Mouse (Mus musculus) kidney, adult 11 months (tissue): Measurements from ENCODE around the gene Ninj2.

Source experiments
- DNase-seq: peaks from one replicate; pipeline ENCODE4 v3.0.0; 2022

Gene Ninj2

DNA sequence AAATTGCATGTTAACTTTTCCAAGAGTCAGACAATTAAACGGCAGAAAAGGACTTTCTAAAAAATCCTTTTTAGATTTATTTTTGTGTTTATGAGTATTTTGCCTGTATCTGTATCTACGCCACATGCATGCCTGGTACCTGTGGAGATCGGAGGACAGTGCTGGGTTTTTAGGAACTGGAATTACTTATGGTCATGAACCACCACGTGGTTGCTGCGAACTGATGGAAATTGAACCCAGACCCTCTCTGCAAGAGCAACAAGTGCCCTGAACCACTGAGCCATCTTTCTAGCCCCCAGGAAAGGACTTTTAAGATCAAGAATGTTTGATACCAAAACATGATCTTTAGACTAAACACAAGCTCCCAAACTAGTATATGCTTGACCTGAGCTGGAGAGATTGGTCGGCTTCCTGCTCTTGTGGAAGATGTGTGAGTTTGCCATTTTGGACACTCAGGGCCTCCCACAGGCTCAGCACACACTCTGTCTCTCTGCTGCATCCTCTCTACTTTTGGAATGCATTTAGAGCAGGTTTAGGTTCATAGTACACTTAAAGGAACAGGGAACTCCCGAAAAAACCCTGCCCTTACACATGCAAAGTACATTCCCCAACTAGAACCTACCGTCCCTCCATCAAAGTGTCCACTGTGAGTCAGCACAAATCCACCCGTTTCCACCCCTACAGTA is 1.1 kb downstream of the Ninj2 start:
- no peak for DNase-seq

DNA sequence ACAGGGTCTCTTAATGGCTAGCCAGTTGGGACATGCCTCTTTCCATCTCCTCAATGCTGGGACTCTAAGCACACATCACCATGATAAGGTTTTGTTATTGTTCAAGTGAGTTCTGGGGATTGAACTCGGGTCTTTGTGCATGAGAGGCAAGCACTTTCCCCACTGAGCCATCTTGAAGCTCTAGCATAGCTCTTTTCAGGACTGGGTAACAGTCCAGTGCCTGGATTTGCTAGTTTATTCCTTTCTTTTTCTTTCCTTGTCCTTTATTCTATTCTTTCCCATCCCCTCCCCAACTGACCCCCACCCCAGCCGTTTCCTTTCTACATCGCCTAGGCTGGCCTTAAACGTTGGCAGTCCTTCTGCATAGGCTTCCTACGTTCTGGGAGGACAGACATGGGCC is 1.9 kb downstream of the Ninj2 start:
- no peak for DNase-seq

DNA sequence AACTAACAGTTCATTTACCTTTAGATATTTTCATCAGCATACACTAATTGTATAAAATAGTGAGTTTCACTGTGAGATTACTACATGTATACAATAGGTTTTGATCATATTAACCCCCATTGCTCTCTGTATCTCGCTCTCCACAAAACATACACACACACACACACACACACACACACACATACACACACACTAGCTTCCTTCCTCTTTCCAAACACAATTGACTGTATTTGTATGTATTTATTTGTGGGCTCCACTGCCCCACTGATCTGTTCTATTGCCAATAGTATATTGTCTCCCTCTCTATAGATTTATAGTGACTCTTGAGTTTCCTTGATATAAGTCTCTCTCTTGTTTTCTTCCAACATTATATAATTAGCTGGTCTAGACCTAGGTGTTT is 2.4 kb downstream of the Ninj2 start:
- no peak for DNase-seq

DNA sequence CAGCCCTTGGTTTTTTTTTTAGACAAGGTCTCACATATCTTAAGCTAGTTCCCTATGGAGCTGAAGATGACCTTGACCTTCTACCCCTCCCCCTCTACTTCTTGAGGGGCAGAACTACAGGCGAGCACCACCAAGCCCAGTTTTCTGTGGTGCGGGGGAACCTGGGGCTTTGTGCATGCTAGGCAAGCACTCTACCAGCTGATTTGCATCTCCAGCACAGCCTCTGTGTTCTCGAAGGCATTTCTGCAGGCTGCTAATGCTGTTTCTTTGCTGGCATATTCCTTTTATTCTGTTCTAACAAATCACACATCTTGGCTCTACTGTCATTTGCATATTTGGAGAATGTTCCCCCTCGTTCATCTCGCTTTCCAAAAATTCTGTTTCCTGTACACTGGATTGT is 6.2 kb downstream of the Ninj2 start:
- DNase-seq, result no peak

DNA sequence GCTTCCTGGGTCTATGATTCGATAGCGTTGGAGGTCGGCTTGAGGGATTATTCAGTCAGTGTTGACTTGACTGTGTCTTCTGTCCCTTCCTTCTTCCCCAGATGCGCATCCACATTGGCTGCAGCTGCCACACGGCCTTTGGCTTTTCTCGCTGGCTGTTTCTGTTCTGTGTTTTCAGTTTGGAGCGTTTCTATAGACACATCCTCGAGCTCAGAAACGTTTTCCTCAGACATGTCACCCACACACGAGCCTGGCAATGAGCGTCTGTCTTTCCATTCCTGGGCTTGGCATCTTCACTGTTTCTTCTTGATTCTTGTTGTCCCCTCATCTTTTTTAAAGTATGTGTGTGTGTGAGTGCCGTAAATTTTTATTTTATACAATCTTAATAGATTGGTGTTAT is 8.1 kb downstream of the Ninj2 start:
- DNase-seq, result no peak

DNA sequence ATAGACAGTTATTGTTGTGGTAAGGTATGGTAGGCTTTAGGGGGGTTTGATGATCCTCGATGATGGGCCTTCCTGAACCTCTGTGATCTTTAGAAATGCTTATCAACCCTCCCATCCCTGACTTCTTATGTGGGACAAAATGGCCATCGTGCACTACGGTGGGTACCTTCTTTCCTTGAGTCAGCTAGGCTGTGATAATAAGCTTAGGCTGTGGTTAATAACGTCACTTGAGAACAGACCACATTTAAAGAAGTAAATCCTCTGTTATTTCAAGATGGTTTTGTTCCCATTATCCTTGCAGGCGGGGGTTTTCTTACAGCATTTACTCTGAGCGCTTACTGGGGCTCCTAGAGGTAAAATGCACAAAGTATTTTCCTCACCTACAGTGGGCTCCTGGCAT is 8.8 kb downstream of the Ninj2 start:
- no peak for DNase-seq

DNA sequence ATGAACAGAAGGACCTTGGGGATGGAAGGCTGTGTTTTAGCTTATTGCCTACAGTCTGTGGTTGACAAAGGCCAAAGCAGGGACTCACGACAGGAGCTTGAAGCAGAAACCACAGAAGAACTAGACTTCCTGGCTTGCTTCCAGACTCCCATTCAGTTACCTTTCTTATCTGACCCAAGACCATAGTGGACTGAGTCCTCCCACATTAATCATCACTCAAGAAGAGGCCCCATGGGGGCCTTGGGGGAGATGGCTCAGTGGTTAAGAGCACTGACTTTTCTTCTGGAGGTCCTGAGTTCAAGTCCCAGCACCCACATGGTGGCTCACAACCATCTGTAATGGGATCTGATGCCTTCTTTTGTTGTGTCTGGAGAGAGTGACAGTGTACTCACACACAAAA is 10.0 kb downstream of the Ninj2 start:
- no peak for DNase-seq

DNA sequence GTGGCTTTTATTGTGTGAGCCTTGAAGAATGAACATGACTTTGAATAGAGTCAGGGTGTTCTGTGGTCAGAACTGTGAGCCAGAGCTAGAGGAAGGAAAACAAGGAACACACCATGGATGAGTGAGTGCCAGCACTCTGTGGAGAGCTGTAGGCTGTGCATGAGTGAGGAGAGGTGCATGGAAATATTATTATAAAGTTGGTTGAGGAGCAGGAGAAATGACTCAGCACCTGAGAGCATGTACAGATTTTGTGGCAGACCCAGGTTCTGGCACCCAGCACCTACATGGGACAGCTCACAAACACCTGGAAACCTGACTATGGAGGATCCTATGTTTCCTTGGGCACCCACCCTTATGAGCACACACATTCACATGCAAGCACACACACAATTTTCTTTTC is 11.9 kb downstream of the Ninj2 start:
- no peak for DNase-seq

DNA sequence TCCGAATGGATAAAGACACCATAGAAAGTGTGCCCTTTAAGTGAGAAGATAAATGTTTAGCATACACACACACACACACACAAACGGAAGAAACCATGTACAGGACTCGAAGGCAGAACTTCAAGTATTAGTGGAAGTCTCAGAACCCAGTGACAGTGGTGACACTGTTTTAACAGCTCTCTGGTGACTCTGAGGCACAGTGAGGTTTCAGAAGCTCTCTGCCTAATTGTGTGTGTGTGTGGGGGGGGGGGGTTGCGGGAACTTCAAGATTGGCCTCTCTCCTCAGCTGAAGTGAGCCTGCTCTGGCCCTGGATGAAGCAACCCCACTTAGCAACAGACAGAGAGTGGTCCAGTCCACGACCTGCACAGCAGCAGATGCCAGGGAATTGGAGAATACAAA is 14.4 kb downstream of the Ninj2 start:
- DNase-seq, result no peak

DNA sequence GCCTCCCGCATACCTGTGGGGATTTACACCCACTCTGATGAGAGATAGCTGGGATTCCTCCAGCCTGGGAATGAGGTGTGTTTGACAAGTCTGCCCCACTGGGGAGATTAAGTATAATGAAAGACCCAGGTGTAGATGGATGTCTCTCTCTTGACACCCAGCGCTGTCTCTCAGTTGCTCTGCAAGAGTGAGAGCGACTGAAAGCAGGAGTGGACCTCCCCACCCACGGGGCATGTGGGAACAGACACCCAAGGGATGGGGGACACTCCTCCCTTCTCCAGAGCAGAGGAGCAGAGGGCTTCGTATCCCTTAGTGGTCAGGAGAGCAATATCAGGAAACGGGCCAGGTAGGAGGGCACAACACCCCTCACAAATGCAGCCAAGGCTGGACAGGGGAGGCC is 14.9 kb downstream of the Ninj2 start:
- no peak for DNase-seq

DNA sequence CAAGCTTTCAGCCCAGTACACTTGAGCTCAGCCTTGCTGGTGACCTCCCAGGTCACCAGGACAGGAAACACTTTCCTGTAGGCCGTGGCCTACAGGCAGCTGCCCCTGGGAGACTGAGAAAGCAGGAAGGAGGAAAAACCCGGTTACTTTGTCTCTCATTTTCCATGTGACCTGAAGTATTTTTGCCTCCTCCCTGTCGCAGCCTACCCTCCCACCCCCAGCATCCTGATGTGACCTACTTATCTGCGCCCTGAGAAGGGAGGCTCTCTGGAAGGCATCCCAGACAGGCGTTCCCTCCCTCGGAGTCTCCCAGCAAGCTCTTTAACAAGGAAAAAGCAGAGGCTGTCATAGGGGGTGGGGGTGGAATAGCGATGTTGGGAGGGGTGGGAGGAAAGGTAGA is 16.0 kb downstream of the Ninj2 start:
- peak; percentile 71 for DNase-seq

DNA sequence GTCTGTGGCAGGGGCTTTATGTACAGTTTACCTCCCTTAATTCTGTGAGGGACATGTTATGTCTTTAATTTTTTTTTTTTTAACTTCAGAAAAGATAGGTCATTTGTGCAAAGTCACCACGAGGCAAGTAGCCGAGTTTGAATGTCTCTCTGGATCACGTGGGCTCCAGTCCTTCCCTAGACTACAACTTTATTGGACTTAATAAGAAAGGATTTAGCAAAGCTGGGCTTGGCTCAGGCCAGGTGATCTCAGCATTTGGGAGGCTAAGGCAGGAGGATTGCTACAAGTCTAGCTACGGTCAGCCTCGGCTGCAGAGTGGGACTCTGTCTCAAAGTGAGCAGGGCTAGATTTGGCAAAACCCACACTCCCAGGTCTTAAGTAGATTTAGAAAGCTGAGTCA is 16.8 kb downstream of the Ninj2 start:
- DNase-seq, result no peak

DNA sequence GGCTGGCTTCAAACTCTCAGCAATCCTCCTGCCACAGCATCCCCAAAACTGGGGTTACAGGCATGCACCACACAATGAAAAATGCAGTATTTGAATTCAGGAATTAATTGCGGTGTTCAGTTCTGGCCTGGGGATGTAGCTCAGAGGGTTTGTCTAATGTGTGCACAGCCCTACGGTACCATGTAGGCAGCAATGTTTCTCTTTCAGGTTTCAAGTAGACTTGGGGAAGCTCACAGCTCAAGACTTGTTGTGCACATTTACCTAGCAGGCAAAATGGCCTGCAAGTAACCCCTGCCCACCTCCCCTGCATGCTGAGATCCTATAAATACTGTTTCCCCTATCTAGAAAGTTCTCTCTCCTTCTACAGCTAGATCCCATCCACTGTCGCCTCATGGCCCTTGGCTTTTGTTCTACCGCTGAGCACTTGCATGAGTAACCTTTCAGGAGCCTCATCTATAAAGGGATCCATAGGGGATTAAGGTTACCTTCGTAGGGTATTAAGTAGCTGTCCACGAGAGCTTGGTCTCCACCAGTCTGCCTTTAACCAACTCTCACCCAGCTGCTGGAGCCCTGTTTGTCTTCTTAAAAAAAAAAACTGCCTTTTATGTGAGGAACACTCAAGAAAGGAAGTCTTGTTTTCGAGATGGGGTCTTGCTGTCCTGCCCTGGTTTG is 17.7 kb downstream of the Ninj2 start:
- no peak for DNase-seq

DNA sequence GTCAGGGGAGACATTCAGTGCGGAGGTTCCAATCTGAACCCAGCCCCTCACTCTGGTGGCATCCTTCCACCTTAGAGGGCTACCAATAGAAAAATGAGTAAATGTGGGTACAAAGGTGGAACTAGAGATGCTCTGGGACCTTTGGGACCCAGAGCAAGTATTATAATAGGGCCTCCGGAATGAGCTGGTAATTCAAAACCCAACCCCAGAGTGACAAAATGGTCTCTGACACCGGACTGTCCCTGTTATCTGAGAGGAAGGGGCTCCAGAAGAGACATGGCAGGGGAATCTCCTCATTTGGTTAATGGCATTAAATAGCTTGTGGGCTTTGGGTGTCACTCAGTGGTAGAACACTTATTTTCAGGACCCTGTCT is 18.2 kb downstream of the Ninj2 start:
- DNase-seq, result no peak

DNA sequence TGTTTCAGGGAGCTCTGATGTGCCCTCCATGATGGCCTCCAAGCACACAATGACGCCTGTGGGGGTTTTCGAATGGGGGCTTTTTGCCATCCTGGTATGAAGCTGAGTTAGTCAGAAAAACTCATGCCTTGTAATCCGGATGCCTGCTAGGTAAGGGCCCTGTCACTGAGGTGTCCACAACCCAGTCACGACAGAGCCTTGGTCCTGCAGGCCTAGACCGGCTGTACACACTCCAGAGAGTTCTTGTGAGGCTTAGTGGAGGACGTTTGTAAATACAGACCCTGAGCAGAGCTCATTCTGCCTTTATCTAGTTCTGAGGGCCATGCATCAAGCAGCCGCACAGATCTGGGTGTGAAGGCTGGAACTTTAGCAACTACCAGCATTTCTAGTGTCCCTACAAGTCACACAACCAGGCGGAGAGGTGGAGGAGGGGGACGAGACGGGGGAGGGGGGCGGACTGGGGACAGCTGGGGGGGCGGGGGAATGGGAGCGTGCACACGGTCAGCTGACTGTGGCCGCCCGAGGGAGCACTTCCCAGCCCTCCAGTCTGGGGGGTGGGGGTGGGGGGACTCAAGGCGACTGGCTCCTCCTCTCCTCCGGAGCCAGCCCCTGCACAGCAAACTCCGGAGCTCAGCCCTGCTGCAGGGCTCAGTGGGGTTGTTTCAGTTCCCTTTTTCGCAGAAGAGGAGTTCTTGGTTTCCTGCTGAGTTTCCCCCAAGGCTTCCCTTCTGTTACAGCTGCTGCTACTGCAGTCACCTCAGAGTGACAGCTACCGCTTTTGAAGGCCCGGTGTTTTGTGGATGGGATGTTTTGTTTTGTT is 19.0 kb downstream of the Ninj2 start:
- DNase-seq, result peak; percentile 40

DNA sequence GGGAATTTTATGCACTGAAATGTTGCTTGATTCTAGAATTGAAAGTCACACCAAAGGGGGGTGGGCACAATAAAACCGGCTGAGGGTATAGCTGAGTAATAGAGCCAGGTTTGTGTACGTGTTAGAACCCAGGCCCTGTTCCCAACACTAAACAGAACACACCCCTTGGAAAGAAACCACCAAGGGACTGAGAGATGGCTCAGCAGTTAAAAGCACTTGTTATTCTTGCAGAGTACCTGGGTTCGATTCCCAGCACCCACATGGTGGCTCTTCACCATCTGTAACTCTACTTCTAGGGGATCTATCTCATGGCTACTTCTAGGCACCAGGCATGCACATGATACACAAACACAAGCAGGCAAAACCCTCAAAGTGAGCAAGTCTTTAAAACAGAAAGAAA is 20.7 kb downstream of the Ninj2 start:
- DNase-seq, result no peak

DNA sequence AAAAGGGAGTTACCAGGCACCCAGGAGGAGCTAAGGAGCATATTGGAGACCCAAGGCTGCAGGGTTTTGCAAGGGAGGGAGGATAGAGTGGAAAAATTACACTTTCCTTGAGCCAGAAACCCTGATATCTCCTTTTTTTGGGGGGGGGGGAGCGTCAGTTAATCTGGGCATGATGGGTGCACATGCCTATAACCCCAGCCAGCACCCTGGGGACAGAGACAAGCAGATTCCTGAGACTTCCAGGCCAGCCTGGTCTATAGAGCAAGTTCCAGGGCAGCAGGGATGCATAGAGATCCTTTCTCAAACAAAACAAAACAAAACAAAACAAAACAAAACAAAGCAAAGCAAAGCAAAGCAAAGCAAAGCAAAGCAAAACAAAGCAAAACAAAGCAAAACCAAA is 21.1 kb downstream of the Ninj2 start:
- no peak for DNase-seq

DNA sequence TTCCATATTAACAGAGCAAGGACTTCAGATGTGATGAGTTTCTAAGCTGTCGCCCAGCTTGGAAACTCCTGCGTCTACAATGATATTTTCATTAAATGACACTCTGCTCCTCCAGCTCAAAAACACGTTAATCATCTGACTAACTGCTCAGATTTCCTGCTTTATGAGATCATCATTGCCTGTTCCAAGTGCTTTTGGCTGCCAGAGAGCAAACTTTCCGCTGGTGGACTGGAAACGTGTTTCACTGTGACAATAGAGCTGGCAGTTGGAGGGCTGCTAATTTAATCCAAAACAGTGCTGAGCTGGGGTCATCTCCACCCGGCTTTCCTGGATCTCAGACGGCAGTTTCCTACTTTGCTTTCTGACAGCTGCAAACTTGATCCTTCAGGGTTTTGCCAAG is 21.5 kb downstream of the Ninj2 start:
- peak; percentile 74 for DNase-seq

DNA sequence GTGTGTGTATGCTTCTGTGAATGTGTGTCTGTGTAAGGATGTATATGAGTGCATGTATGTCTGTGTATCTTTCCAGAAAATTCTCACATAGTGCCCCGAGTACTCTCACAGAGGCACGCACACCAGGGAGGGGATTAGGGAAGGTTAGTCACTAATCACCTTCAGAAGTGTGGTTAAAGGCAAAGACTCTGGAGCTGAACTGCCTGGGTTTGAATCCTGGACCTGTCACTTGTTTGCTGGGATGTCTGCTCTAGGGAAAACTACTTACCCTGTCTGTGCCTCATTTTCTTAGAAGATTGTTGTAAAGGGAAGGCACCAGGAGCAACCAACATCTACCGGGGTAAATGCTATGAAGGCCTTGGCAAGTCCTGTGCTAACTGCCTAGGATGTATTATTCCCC is 22.3 kb downstream of the Ninj2 start:
- no peak for DNase-seq

DNA sequence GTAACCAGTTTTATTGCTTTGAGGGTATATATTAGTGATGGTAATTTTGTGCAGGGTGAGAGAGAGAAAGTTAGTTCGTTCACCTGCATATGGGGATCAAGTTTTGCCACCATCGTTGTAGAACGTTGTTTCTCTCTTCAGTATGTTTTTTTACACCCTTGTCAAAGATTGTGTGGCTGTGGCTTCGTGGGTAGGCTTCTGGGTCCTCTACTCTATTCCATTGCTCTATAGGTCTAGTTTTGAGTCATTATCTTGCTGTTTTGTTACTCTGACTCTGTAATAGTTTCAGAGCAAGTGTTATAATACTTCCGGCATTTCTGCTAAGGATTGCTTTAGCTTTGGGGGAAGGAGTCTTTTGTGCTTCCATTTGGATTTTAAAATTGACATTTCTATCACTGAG is 26.7 kb downstream of the Ninj2 start:
- DNase-seq, result no peak

DNA sequence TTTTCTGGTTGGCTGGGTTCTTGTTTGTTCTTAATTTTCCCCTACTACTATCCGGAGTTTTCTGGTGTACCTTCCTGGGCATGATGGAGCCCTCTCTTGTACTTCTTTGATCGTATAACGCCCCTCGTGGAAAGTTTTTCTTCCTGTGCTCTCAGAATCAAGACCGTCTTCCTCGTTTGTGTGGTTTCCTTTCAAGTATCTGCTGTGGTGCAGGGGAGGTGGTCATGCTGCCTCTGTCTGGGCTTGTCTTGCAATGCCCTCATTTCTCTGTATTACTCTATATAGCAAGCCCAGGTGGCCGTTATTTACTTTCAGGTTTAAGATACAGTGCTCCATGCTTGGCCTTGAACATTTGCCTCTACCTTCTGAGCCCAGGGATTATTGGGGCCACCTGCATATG is 31.5 kb downstream of the Ninj2 start:
- DNase-seq, result no peak

DNA sequence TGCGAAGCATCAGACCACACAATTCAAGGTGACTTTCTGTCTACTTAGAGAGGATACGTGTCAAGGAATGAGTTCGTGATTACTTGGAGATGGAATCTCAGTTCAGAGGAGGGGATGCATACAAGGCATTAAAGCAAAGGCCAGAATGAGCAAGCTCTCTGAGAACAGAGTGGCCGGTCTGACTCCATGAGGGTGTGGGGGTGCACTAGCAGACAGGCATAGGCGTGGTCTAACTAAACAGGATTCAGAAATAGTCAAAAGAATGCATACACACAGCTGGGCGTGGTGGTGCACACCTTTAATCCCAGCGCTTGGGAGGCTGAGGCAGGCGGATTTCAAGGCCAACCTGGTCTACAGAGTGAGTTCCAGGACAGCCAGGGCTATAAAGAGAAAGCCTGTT is 33.3 kb downstream of the Ninj2 start:
- DNase-seq, result no peak

DNA sequence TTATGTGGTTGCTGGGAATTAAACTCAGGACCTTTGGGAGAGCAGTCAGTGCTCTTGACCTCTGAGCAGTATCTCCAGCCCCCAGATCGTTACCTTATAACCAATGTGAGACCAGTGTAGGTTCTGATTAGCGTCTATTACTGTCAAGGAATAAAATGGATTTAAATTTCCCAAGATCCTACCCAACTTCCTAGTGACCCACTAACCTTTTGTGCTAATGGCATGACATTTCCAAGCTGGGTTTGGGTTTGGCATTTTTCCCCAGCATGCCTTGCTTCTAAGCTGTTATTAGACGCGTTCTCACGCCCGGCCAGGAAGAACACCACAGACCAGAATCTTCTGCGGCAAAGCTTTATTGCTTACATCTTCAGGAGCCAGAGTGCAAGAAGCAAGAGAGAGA is 34.2 kb downstream of the Ninj2 start:
- no peak for DNase-seq

DNA sequence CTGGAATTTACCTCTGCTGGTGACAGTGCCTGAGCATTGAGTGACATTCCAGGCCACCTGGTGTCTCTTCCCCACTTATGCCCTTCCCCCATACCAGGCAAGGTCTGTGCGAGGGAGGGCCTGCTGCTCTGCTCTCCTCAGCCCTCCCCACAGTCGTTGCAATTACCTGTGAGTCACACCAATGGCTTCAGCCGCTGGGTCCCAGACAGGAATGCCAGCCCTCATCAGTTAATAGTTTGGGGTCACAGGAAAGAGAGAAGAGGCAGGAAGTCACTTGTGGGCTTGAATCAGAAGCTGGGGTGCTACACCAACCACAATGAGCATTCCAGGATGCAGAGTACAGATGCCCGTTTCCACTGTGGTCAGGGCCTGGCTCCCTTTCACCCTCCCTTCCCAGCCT is 41.6 kb downstream of the Ninj2 start:
- DNase-seq, result no peak
